Mouse (Mus musculus) liver, adult (tissue): ENCODE data around the gene Tgfbr2.

Experiments
- GATA4 ChIP-seq: IDR thresholded peaks from 2 replicates; pipeline ENCODE4 v1.6.1; 2014; ENCODE audit warnings: mild to moderate bottlenecking, low read length; ENCODE audit not compliant: insufficient replicate concordance

Tgfbr2 gene

DNA sequence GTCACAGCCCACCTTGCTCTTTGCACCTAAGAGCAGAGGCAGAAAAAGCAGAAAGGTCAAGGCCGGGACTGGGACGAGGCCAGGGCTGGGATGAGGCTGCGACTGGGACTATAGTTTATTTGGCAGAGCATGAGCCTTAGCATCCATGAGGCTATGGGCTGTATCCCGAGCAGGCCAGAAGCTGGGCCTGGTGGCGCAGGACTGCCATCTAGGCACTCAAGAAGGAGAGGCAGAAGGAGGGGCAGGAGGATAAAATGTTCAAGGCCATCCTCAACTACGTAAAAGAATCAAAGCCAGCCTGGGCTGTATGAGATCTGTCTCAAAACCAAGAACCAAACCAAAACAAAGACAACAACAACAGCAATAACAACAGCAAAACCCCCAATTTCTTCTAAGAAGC lies 52.6 kb downstream of the Tgfbr2 start:
- no peak for TF ChIP-seq GATA4

DNA sequence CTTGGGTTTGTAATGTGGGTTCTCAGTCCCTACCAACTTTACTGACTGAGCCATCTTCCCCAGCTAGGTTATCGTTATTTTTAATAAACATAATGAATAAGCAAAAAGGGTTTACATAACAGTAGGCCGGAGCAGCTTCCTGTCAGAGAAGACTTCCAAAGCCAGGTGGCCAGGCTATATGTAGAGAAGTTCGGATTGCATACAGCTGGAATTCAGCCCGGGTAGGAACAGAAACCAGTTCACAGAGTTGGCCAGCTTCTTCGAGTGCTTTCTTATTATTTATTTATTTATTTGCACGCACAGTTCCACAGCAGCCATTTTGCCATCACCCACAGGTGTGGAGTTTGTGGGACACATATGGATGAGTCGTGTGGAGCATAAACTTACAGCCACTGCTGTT lies 53.7 kb downstream of the Tgfbr2 start:
- no peak for TF ChIP-seq GATA4

DNA sequence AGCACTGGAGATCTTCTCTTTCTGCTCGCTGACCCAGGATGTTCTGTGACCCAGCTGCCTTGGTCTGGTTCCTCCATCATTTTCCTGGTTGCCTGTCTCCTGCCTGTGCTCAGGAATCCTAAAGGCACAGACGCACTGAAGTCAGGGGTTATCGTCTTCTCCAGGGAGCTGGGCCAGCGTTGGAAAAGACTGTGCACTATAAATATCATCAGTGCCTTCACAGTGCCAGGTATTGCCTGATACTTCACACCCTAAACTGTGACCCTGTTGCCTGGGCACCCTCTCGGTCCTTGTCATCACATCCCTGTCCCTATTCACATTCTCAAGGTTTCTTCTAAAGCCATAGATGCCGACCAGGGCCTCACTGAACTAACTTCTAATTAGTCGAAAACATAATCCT lies 55.2 kb downstream of the Tgfbr2 start:
- TF ChIP-seq GATA4 = no peak

DNA sequence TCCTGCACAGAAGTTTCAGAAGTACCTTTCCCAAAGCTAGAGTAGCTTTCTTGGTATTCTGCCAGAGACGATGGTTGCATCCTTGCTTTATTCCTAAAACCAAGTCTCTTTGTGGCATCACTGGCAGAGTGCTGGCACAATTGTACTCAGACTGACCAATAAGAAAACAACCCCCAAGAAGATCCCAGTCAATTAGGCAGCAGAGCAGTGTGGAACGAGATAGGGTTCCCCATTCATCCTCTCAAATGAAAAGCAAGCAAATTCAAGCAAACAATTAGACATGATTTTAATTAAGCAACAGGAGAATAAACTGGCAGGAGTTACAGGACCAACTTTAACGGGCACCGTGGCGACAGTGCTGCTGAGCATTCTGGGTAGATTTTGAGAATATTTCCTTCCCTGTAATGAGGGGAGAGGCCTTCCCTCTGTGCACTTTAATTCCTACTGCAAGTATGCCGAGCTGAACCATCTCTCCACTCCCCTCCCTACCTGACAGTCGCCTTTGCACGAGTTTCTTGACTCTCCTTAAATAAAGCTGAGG lies 56.8 kb downstream of the Tgfbr2 start:
- TF ChIP-seq GATA4 = no peak

DNA sequence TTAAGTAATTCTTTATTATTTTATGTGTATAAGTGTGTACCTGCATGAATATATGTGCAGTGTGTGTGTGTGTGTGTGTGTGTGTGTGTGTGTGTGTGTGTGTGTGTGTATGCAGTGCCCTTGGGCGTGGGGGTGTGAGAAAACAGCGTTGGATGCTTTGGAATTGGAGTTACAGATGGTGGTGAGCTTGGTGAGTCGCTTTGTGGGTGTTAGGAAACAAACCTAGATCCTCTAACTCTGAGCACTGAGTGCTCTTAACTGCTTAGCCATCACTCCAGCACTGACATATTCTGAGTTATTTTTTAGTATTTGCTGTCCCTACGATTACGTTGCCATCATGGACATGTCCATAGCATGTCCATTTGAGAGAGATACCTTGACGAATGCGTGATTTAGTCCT lies 59.3 kb downstream of the Tgfbr2 start:
- TF ChIP-seq GATA4 = no peak

DNA sequence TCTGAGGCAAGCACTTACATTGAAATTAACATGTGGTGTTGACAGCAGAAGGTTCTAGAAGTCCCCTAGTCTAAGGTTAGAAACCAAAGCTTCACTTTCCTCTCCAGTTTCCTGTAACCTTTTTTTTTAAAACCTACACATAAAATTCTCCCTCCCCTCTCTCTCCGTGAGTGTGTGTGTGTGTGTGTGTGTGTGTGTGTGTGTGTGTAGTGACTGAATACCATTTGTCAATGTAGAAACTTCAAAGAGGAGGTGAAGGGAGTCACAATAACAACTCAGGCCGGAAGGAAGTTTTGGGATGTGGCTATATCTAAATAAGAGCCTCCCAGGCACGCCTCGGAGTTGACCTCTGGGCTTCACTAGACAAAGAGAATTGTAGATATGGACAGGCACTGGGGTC lies 60.8 kb downstream of the Tgfbr2 start:
- peak; percentile 97 for TF ChIP-seq GATA4

DNA sequence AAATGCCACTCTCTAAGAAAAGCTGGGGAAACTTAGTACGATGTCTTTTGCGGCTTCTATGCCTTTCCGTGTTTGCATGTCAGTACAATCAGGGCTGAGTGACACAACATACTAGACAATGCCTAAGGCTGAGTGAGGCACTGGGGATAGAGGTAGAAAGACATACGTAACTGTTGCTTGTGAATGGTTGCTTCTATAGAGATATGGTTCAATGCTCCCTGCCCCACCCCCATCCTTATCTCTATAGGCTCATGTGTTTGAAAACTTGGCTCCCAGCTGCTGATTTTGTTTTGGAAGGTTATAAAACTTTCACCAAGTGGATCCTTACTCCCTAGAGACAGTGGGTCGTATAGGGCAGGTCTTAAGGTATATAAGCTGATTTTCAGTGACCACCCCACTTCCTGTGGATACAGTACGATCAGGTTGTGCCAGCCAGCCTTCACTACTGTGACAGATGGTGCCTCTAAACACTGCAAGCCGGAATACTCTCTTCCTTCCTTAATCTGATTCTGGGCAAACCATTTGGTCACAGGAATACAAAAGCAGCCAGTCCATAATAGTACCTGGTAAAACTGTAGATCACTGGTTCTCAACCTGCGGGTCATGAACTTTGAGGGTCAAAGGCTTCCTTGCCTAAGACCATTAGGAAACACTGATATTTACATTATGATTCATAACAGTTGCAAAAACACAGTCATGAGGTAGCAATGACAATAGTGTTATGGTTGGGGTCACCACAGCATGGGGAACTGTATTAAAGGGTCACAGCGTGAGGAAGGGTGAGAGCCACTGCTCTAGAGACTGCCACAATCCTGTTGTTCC lies 63.8 kb downstream of the Tgfbr2 start:
- no peak; the same call in 1 of the 2 replicates for TF ChIP-seq GATA4

DNA sequence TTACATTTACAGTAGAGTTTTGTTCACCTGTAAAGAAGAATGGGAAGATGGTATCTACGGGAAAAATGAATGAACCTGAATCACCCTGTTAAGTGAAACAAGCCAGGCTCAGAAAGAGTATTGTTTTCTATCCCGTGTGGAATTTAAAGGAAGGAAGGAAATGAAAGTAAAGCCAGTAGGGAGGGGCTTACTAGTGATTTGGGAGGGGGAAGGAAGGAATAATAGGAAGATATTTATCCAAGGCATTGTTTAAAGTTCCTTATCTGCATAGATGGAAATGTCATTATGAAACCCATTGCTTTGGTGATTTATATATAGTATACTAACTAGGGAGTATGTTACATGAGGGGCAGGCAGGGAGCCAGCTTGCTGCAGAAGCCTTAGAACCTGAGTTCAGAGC lies 66.4 kb downstream of the Tgfbr2 start:
- no peak for TF ChIP-seq GATA4

DNA sequence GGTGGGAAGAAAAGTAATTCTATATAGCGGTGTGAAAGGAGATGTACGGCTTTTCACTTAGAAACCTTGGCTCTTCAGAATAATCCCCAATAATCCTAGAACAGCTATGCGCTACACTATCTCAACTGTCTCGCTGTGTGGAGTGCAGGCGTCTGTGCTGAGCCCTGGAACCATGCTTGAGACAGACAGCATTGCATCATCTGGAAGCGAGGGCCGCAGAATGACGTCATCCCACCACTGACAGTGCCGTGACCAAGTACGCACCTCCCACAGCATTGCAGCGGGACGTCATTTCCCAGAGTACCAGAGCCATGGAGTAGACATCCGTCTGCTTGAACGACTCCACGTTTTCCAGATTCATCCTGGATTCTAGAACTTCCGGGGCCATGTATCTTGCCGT lies 70.4 kb downstream of the Tgfbr2 start:
- no peak for TF ChIP-seq GATA4

DNA sequence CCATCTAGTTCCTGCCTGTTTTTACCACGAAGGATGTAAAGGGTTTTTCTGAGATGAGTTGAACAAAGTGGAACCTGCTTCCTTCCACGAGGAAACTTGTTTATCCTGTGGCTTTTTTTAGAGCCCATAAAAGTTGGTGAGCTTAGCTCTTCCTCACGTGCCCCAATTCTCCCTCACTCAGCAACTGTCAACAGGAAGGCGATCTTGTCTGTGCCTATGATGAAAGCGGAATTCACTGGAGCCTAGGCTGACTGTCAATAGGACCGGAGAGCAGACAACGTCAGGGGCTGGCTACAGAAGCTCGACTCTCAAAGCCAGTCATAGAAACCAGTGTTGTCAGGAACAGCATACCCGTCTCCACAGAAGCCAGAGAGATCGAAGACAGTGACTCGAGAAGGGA lies 73.3 kb downstream of the Tgfbr2 start:
- peak; percentile 14; the same call in 1 of the 2 replicates for TF ChIP-seq GATA4

DNA sequence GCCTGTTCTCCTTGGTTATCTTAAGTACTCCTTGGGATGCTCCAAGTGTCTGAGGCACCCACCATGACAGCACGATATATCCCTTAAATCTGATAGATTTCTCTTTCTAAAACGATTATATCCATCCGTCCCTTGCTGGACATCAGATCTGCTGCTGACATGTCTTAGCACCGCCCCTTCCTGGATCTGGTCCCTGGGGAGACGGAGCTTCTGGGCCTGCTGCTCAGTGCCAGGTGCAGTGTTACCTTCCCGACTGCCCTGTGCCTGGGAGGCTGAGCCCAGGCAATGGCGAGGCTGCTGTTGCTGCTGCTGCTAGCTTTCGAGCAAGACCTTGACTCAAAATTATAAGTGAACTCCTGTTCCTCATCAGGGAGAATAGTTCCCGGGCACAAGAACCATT lies 75.1 kb downstream of the Tgfbr2 start:
- TF ChIP-seq GATA4 = no peak

DNA sequence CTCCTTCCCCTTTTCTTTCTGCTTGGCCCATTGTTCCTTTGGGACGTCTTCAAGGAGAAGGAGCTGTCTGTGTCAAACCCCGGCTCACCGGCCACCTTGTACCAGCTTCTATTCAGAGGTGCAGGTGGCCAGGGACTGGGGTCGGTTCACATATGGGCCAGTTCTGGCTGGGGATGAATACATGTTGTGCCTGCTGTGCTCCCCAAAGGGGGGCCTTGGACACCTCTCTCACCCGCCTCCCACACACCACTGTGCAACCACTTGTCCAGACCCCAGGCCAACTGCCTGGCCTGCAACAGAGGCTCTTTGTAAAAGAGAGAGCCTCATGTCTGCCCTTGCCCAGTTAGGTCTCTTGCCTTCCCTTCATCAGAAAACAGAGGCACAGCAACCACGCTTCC lies 75.6 kb downstream of the Tgfbr2 start:
- no peak for TF ChIP-seq GATA4

DNA sequence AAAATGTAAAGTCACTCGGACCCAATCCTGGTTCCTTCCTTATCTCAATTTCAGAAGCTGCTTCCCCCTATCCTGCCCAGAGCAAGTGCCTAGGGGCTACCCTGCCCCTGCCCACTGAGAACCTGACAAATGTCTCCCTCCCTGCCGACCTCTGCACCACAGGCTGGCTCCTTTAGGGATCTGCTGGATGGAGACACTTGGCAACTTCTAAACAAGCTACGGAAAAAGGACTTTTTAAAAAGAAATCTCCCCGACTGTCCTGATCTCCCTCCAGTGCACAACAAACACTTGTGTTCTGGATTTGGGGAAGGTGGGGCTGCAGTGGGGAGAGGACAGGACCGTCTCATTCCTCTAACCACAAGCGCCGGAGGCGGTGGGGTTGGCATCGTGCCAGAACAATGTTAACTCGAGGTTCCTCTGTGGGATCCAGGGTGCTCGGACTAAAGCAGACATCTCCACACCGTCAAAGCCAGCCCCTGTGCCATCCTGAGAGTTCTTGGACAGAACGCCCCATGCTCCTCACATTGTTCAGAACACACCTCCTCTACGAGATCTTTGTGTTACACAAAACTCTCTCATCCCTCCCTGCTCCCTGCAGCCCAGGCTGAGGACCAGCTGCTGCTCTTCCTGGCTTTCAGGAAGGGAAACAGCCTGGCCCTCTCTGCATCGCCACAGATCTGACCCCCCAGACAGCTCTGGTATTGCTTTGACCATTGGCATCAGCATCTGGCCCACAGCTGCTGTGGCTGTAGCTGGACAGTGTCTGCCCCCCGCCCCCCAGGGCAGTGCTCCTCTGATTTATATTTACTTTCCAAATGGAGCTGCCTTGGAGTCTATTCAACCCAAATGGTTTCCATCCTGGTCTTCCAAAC lies 76.2 kb downstream of the Tgfbr2 start:
- no peak for TF ChIP-seq GATA4

DNA sequence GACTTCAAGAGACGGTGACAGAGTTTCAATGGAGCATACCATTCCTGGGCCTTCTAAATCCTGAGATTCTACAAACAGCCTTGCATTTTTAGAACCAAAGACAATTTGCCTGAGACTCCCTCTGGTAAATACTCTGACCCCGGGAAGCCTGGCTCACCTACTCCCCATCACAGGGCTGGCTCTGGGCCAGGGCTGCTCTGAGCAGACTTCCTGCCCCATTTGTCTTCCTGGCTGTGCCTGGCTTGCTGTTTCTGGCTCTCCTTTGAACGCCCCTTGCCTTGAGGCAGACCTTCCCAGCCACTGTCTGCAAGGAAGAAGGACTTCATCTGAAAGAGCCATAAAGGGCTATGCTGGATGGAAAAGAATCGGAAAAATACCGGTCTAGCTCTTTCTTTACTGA lies 83.2 kb downstream of the Tgfbr2 start:
- TF ChIP-seq GATA4 = no peak

DNA sequence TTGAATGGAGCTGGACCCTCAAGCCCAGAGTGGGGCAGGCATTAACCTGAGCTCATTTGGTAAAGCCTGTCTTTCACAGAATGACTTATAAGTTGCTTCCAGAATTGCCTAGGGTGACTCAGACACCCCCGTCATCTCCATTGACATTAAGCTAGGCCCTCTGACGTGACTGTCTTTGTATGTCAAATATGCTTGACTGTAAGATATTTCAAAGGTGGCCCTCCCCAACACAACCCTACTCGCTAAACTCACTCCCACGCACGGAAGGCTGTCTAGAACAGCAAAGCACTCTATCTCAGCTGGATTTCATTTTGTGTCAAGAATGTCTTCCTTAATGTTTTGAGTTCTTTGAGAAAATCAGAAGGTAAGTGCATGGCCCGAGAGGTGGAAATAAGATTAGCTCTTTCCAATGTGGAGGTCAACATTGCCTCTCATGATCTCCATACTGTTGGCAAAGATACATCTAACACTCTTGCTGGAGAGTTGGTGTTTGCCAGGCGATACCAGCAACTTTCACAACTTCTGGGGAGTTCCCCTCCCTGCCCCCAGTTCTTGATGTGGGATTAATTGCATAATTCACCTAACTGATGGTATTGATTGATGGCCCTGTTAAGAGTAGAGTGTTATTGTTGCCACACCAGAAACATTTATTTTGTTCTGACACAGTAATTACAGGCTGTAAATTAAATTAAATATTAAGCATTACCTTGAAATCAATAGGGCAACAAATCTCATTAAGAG lies 83.9 kb downstream of the Tgfbr2 start:
- TF ChIP-seq GATA4 = no peak

DNA sequence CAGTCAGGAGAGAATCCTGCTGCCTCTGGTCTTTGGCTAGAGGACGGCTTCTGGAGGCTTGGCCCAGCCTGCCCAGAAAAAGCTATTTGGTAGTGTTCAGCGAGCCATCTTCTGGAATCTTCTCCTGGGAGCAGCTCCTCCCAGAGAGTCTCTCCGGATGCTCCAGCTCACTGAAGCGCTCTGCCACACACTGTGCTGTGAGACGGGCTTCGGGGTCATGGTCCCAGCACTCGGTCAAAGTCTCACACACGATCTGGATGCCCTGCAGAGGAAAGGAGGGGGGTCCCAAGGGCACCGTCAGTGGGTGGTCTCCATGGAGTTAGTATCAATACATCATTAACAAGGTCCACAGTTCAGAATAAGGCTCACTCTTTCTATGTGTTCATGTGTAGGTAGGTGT lies 84.9 kb downstream of the Tgfbr2 start:
- TF ChIP-seq GATA4 = no peak

DNA sequence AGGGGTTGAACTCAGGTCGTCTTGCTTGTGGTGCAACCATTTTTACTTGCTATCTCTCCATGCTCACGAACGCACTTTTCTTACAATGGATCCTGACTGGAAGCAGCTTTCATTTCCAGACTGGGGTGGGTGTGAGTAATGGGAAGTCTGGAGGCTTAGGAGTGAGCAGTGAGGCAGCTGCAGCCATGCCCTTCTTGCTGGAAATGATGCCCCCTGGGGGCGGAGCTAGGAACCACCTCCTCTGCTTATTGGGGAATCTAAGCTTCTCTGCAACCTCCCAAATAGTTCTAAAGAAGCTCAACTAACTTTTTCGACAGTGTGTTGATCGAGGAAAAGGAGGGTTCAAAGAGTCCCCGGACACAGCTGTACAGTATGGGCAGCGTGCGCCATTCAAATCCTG lies 86.2 kb downstream of the Tgfbr2 start:
- TF ChIP-seq GATA4 = no peak
